Mouse (Mus musculus) intestine, embryonic 15.5 days (tissue): ENCODE data around the gene A030014E15Rik. TPM values are rescaled to one million over a fixed set of nuclear protein-coding genes. Genes with fewer than 3 reads are reported as not detected.
"Not testable (repeated sequence)": the region's sequence is repeated elsewhere in the genome, so short reads cannot be mapped to it uniquely, and the experiment has no call there.

Source experiments
- ATAC-seq: fragments of 200-750 bp; cut with Nextera tagmentation; 2 replicates; pipeline ENCODE4 v1.8.0; 2017; ENCODE audit warnings: moderate TSS enrichment, moderate library complexity
- H3K27ac ChIP-seq: fragments of 300-500 bp; sonication (generic); 2 replicates; pipeline ENCODE4 v1.5.1; 2015; ENCODE audit warnings: mild to moderate bottlenecking, inconsistent platforms
- H3K27me3 ChIP-seq: fragments of 300-500 bp; sonication (generic); replicated peaks from 2 replicates; pipeline ENCODE4 v1.6.1; 2015; ENCODE audit warnings: inconsistent platforms
- H3K36me3 ChIP-seq: fragments of 300-500 bp; sonication (generic); 2 replicates; pipeline ENCODE4 v1.6.1; 2015; ENCODE audit warnings: inconsistent platforms
- H3K4me1 ChIP-seq: fragments of 300-500 bp; sonication (generic); replicated peaks from 2 replicates; pipeline ENCODE4 v1.6.1; 2015; ENCODE audit warnings: inconsistent platforms
- H3K4me2 ChIP-seq: fragments of 300-500 bp; sonication (generic); replicated peaks from 2 replicates; pipeline ENCODE4 v1.6.1; 2015; ENCODE audit warnings: mild to moderate bottlenecking, inconsistent platforms
- H3K4me3 ChIP-seq: fragments of 300-500 bp; sonication (generic); replicated peaks from 2 replicates; pipeline ENCODE4 v1.5.1; 2015; ENCODE audit warnings: inconsistent platforms
- H3K9ac ChIP-seq: fragments of 300-500 bp; sonication (generic); 2 replicates; pipeline ENCODE4 v1.6.1; 2015; ENCODE audit warnings: inconsistent platforms
- H3K9me3 ChIP-seq: fragments of 300-500 bp; sonication (generic); 2 replicates; pipeline ENCODE4 v1.6.1; 2016; ENCODE audit warnings: inconsistent platforms
- WGBS: fragments of 180-500 bp; shearing (Covaris S2); methylation state at CpG from one replicate; pipeline ENCODE4 v1.1.7; 2015; 5-methylcytosine and 5-hydroxymethylcytosine counted together
- polyA plus RNA-seq: library from polyadenylated mRNA; unstranded; fragments of >200 nt; fragmentation: Nextera tagmentation; extraction: Ambion mirVana; gene quantifications from 2 replicates; pipeline ENCODE4 v1.2.1, GENCODE M21; 2015

Gene A030014E15Rik
- not detected in 2 replicates for polyA plus RNA-seq

DNA sequence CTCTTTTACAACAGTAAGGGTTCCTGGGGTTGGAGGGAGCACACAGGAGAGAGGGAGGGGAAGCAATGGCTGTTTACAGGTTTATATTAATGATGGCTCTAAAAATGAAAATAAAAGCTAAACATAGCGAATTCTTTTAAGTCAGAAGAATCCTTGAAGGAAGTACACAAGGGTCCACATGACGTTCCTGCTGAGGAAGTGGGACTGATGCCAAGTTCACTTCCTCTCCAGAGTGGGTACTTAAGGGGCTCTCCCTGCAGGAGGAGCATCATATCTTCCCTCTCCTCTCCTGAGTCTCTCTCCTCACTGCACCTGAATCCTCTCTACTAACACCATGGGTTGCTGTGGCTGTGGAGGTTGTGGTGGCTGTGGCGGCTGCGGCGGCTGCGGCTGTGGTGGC, at the start of gene A030014E15Rik:
TSS of gene A030014E15Rik (plus strand) at position 268 of the 400 bp plus-strand sequence.
- 80% methylated on average over 6 of the region's 6 CpGs for WGBS
- no peaks in the 10 kb centered on the region for H3K27me3 ChIP-seq
- H3K9ac ChIP-seq = no peak within 1 kb of the TSS
- no peaks in the 10 kb centered on the region for H3K36me3 ChIP-seq
- H3K4me3 ChIP-seq = no peak within 1 kb of the TSS
- no peak for ATAC-seq
- H3K4me1 ChIP-seq = no peaks in the 10 kb centered on the region
- no peak within 1 kb of the TSS for H3K4me2 ChIP-seq
- no peaks in the 10 kb centered on the region for H3K9me3 ChIP-seq
- H3K27ac ChIP-seq = no peak within 1 kb of the TSS

DNA sequence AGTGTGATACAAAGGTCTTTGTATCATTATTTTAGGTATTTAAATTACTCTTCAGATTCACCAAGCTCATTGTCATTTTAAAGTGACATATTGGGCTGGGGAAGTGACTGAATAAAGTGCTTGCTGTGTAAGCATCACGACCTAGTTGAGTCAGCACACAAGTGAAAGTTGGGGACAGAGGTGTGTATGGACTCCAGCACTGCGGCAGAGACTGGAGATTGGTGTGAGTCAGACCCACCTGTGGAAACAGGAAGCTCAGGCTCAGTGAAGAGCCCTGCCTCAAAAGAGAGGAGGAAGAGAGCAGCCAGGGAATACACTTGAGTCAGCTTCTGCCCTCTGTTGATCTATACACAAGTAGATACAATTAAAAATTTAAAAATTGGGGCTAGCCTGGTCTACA, 45.5 kb upstream of the A030014E15Rik start:
- H3K36me3 ChIP-seq = peaks cover 9% of the 10 kb centered on the region

DNA sequence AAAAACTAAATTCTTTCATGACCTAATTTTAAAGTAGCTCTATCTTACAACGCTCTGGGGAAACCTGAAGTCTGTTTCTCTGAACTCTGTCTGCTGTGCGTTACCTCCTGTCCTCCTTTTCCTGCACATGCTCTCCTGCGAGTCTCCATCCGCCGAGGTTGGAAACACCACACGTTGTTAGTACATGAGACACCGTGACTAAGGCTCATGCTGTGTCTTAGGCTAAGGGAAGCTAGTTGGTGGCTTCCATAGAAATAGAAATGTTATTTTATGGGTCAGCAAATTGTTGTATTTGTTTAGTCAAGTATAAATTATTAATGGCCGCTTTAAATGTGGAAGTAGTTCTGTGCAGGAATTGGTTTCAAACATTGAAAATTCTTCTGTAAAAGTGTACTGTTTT, 44.5 kb upstream of the A030014E15Rik start:
- H3K27me3 ChIP-seq = no peaks in the 10 kb centered on the region
- no peak overlapping the region for H3K27ac ChIP-seq
- no peaks in the 10 kb centered on the region for H3K4me1 ChIP-seq
- H3K9me3 ChIP-seq = no peaks in the 10 kb centered on the region
- no peak for ATAC-seq
- peaks cover 10% of the 10 kb centered on the region for H3K36me3 ChIP-seq
- H3K9ac ChIP-seq = no peak overlapping the region
- no peak overlapping the region for H3K4me2 ChIP-seq
- H3K4me3 ChIP-seq = no peak overlapping the region
- 82% methylated on average over 8 of the region's 8 CpGs for WGBS

More for the DNA sequence above, 45.5 kb upstream of the A030014E15Rik start:
- H3K9me3 ChIP-seq = no peaks in the 10 kb centered on the region
- WGBS = 76% methylated on average over 2 of the region's 2 CpGs
- no peaks in the 10 kb centered on the region for H3K4me1 ChIP-seq
- H3K27me3 ChIP-seq = no peaks in the 10 kb centered on the region
- ATAC-seq = peak; percentile 77
- H3K4me3 ChIP-seq = no peak overlapping the region
- H3K4me2 ChIP-seq = no peak overlapping the region
- H3K9ac ChIP-seq = no peak overlapping the region
- no peak overlapping the region for H3K27ac ChIP-seq

DNA sequence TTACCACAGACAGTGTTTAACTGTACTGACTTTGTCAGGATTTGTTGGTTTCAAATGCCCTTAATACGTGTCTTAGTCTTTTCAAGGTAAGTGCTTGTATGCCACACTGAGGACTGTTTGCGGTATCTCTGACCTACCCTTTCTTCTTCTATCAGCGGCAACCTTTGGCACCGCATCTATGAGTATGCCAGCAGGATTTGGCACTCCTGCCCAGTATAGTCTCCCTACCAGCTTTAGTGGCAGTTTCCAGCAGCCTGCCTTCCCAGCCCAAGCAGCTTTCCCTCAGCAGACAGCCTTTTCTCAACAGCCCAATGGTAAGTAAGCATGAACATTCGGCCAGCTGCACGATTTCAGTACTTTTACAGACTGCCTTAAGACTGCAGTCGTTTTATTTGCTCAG, 31.4 kb upstream of the A030014E15Rik start:
- 96% methylated on average over 7 of the region's 7 CpGs for WGBS

DNA sequence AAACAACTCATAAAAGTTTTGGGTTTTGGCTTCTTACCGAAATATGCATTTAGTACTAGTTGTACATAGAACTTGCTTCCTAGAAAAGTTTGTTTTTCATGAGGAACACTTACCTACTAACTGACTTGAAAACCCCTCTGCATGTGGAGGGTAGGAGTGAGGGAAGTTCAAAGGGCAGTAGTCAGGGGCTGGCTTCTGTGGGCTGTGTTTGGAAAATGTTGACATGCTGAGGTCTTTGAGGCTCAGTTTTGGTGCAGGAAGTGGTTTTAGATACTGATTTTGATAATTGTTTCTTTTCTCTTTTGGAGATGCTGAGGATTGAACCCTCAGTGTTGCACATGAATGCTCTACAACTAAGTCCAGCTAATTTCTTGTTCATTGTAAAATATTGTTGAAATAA, 24.1 kb upstream of the A030014E15Rik start:
- WGBS = 95% methylated on average over 1 of the region's 1 CpGs
- Histone ChIP-seq H3K4me1 (no peaks in the 10 kb centered on the region), H3K27ac (no peak overlapping the region), H3K4me2 (no peak overlapping the region), H3K4me3 (no peak overlapping the region), H3K36me3 (peaks cover 7% of the 10 kb centered on the region; the same call in 1 of the 2 replicates), H3K27me3 (no peaks in the 10 kb centered on the region), H3K9ac (no peak overlapping the region), H3K9me3 (no peaks in the 10 kb centered on the region)
- ATAC-seq = no peak

More for the DNA sequence above, 31.4 kb upstream of the A030014E15Rik start:
- Histone ChIP-seq H3K36me3 (0 out of 2 replicates have a peak, but pooled peaks cover 11% of the 10 kb centered on the region), H3K9me3 (no peaks in the 10 kb centered on the region), H3K27ac (no peak overlapping the region), H3K27me3 (no peaks in the 10 kb centered on the region), H3K9ac (no peak overlapping the region), H3K4me2 (no peak overlapping the region), H3K4me1 (no peaks in the 10 kb centered on the region), H3K4me3 (no peak overlapping the region)
- ATAC-seq = no peak

DNA sequence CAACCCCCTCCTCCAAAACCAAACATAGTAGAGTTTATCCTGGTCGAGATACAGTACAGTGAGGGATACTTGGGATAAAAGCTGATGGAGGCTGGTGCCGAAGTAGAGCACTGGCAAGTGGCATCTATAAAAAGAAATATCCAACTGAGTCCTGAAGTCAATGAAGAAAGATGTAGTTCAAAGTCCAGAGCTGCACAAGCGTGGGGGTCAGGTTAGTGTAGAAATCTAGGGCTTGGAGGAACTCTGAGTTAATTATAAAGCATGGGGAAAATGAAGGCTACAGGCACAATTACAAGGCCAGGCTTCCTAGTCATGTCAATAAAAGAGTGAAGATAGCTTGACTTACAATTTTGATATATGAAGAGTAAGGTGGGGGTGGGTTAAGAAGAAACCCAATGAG, 23.5 kb upstream of the A030014E15Rik start:
- H3K27me3 ChIP-seq = no peaks in the 10 kb centered on the region
- WGBS = 89% methylated on average over 3 of the region's 3 CpGs
- no peaks in the 10 kb centered on the region for H3K4me1 ChIP-seq
- H3K4me3 ChIP-seq = no peak overlapping the region
- no peaks in the 10 kb centered on the region for H3K9me3 ChIP-seq
- H3K4me2 ChIP-seq = no peak overlapping the region
- peaks cover 7% of the 10 kb centered on the region; the same call in 1 of the 2 replicates for H3K36me3 ChIP-seq
- no peak for ATAC-seq
- H3K9ac ChIP-seq = no peak overlapping the region
- H3K27ac ChIP-seq = no peak overlapping the region

DNA sequence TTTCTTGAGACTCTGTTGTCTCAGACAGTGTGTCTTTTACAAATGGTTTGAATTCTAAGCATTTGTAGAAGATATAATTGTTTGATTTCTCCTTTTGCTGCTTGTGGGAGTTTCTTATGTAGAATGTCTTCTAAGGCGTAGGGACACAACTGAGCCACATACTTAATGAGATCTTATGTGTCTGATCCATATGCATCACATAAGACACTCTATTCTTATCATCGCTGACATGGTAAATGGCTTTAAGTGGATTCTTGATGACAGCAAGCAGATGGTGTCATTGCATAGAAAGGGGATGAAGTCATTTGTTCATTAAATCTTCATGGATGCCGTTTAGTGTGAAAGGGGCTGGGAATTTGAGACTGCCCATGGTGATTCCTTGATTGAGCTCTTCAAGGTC, 18.8 kb upstream of the A030014E15Rik start:
- no peaks in the 10 kb centered on the region for H3K4me1 ChIP-seq
- no peak overlapping the region for H3K9ac ChIP-seq
- no peak overlapping the region for H3K4me3 ChIP-seq
- H3K9me3 ChIP-seq = no peaks in the 10 kb centered on the region
- peaks cover 5% of the 10 kb centered on the region; the same call in 1 of the 2 replicates for H3K36me3 ChIP-seq
- ATAC-seq = no peak
- no peaks in the 10 kb centered on the region for H3K27me3 ChIP-seq
- no peak overlapping the region for H3K27ac ChIP-seq
- 77% methylated on average over 3 of the region's 3 CpGs for WGBS
- no peak overlapping the region for H3K4me2 ChIP-seq

DNA sequence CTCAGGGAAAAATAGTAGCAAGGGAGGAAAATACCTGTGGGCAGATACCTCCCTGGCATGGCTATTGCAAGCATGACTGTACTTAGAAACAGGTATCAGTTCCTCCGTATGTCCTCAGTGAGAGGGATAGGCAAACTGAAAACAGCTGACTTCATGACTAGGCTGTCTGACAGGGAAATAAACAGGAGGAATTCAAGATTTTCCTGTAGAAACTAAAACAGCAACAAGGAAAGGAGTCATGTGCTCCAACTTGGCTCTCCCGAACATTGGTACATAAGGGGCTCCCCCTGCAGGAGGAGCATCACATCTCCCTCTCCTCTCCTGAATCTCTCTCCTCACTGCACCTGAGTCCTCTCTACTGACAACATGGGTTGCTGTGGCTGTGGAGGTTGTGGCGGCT, 11.7 kb upstream of the A030014E15Rik start, which contains the start of gene A030005L19Rik:
TSS of gene A030005L19Rik (plus strand) at position 301 of the 400 bp plus-strand sequence.
- ATAC-seq = no peak
- Histone ChIP-seq H3K4me1 (no peaks in the 10 kb centered on the region), H3K9me3 (no peaks in the 10 kb centered on the region), H3K4me3 (no peak within 1 kb of the TSS), H3K27me3 (no peaks in the 10 kb centered on the region), H3K9ac (no peak within 1 kb of the TSS), H3K27ac (no peak within 1 kb of the TSS), H3K36me3 (no peaks in the 10 kb centered on the region), H3K4me2 (no peak within 1 kb of the TSS)
- WGBS = 81% methylated on average over 3 of the region's 3 CpGs

DNA sequence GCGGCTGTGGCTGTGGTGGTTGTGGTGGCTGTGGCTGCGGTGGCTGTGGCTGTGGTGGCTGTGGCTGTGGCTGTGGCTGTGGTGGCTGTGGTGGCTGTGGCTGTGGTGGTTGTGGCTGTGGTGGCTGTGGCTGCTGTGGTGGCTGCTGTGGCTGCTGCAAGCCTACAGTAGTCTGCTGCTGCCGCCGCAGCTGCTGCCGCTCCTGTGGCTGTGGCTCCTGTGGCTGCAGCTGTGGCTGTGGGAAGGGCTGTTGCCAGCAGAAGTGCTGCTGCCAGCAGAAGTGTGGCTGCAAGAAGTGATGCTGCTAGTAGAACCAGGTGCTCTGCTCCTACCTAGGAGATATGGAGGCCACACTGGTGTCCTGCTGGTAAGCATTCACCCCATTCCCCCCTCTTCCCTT, 11.3 kb upstream of the A030014E15Rik start:
- H3K27me3 ChIP-seq, H3K4me1 ChIP-seq, ATAC-seq, H3K36me3 ChIP-seq, H3K4me2 ChIP-seq, H3K9ac ChIP-seq, H3K9me3 ChIP-seq, H3K4me3 ChIP-seq, H3K27ac ChIP-seq: not testable (repeated sequence)
- 94% methylated on average over 3 of the region's 5 CpGs for WGBS

DNA sequence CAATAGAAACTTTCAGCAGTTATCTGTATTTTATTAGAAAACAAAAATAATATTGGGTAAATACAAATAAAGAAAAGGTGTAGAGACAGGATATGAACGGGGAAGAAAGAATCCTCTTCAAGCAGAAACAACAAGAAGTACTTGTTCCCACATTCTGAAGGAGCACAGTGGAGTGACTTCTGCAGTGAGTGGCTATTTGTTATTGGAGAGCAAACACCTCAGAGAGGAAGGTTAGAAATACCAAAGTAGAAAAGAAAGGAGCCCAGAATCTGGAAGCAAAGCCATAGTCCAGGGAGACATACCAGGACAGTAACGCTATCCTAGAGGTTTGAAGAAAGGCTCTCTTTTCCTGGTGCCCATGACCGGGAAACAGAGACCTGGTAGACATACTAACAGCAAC, 5.8 kb downstream of the A030014E15Rik start:
- H3K4me3 ChIP-seq, H3K27me3 ChIP-seq, H3K36me3 ChIP-seq, H3K4me1 ChIP-seq, H3K4me2 ChIP-seq, H3K9me3 ChIP-seq, ATAC-seq, H3K27ac ChIP-seq, H3K9ac ChIP-seq: not testable (repeated sequence)
- WGBS = 91% methylated on average over 2 of the region's 3 CpGs

DNA sequence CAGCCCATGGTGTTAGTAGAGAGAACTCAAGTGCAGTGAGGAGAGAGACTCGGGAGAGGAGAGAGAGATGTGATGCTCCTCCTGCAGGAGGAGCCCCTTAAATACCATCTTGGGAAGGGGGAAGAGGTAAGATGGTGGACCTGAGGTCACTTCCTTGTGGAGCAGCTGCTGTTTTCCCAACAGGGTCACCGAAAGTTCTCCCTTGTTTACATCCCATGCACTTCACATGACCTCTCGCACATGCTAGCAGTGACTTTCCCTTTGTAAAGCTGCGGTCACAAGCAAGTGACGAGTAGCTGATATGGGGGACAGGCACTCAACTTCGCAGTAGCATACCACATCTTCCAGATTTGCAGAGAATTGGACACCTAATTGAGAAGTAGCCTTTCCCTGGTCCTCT, 6.6 kb downstream of the A030014E15Rik start, which contains the start of gene Gm6217:
TSS of gene Gm6217 (minus strand) at position 74 of the 400 bp plus-strand sequence.
- H3K4me1 ChIP-seq = not testable (repeated sequence)
- WGBS = no CpG with 5 or more reads among the region's 6 CpGs

DNA sequence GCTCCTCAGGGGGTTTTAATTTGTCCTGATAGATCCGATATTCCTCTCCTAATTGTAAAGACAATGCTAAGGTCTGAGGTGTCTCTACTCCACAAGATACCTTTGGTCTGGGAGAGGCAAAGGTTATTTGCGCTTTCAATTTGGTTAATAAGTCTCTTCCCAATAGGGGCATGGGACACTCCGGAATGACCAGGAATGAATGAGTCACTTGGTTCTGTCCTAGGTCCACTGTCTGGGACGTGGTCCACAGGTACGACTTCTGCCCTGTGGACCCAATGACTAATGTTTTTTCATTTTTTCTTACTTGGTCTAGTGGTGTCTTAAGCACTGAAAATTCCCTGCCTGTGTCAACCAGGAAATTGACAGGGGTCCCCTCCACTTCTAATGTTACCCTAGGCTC, 13.9 kb downstream of the A030014E15Rik start:
- Histone ChIP-seq H3K9ac (no peak overlapping the region), H3K4me3 (no peak overlapping the region), H3K4me1 (no peaks in the 10 kb centered on the region), H3K36me3 (no peaks in the 10 kb centered on the region), H3K9me3 (no peaks in the 10 kb centered on the region), H3K27me3 (no peaks in the 10 kb centered on the region), H3K27ac (no peak overlapping the region), H3K4me2 (no peak overlapping the region)
- ATAC-seq = no peak
- WGBS = 90% methylated on average over 5 of the region's 5 CpGs

More for the DNA sequence above, 6.6 kb downstream of the A030014E15Rik start, which contains the start of gene Gm6217:
- not testable (repeated sequence) for H3K4me3 ChIP-seq, H3K27ac ChIP-seq, H3K9me3 ChIP-seq, H3K27me3 ChIP-seq, H3K36me3 ChIP-seq, H3K4me2 ChIP-seq, H3K9ac ChIP-seq, ATAC-seq

DNA sequence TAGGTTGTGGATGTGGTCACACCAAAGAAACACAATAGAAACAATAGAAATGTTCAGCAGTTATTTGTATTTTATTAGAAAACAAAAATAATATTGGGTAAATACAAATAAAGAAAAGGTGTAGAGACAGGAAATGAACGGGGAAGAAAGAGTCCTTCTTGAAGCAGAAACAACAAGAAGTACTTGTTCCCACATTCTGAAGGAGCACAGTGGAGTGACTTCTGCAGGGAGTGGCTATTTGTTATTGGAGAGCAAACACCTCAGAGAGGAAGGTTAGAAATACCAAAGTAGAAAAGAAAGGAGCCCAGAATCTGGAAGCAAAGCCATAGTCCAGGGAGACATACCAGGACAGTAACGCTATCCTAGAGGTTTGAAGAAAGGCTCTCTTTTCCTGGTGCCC, 17.8 kb downstream of the A030014E15Rik start:
- WGBS = 88% methylated on average over 2 of the region's 2 CpGs
- not testable (repeated sequence) for ATAC-seq

More for the DNA sequence above, 17.8 kb downstream of the A030014E15Rik start:
- not testable (repeated sequence) for H3K9me3 ChIP-seq, H3K4me3 ChIP-seq, H3K36me3 ChIP-seq, H3K4me2 ChIP-seq, H3K4me1 ChIP-seq, H3K27me3 ChIP-seq, H3K9ac ChIP-seq, H3K27ac ChIP-seq
